Mouse (Mus musculus) forebrain, embryonic 11.5 days (tissue): Measurements from ENCODE around the gene Adora2a. TPM values are rescaled to one million over a fixed set of nuclear protein-coding genes. Genes with fewer than 3 reads are reported as not detected.
"Not testable (repeated sequence)": the region's sequence is repeated elsewhere in the genome, so short reads cannot be mapped to it uniquely, and the experiment has no call there.

ENCODE experiments used
- ATAC-seq: fragments of 200-750 bp; cut with Nextera tagmentation; replicated peaks from 2 replicates; pipeline ENCODE4 v1.8.0; 2017; ENCODE audit warnings: moderate TSS enrichment; ENCODE audit not compliant: low FRiP score
- DNase-seq: peaks from one replicate; pipeline ENCODE4 v3.0.0-alpha.2; 2017; ENCODE audit warnings: low spot score
- H3K27ac ChIP-seq: fragments of 300-500 bp; sonication (generic); 2 replicates; pipeline ENCODE4 v1.5.1; 2014; ENCODE audit warnings: low read depth, low read length
- H3K27me3 ChIP-seq: fragments of 300-500 bp; sonication (generic); 2 replicates; pipeline ENCODE4 v1.6.1; 2014; ENCODE audit warnings: mild to moderate bottlenecking, low read length, mixed read lengths; ENCODE audit not compliant: control insufficient read depth, insufficient read depth
- H3K36me3 ChIP-seq: fragments of 300-500 bp; sonication (generic); 2 replicates; pipeline ENCODE4 v1.6.1; 2014; ENCODE audit warnings: mild to moderate bottlenecking, low read length, moderate library complexity, mixed read lengths; ENCODE audit not compliant: control insufficient read depth, insufficient read depth
- H3K4me1 ChIP-seq: fragments of 300-500 bp; sonication (generic); replicated peaks from 2 replicates; pipeline ENCODE4 v1.6.1; 2014; ENCODE audit warnings: low read length, mixed read lengths; ENCODE audit not compliant: control insufficient read depth, insufficient read depth
- H3K4me2 ChIP-seq: fragments of 300-500 bp; sonication (generic); 2 replicates; pipeline ENCODE4 v1.6.1; 2014; ENCODE audit warnings: low read depth, mild to moderate bottlenecking, low read length, moderate library complexity, mixed read lengths; ENCODE audit not compliant: severe bottlenecking
- H3K4me3 ChIP-seq: fragments of 300-500 bp; sonication (generic); 2 replicates; pipeline ENCODE4 v1.5.1; 2014; ENCODE audit warnings: low read depth, low read length
- H3K9ac ChIP-seq: fragments of 300-500 bp; sonication (generic); 2 replicates; pipeline ENCODE4 v1.6.1; 2014; ENCODE audit warnings: low read length
- H3K9me3 ChIP-seq: fragments of 300-500 bp; sonication (generic); 2 replicates; pipeline ENCODE4 v1.6.1; 2016; ENCODE audit warnings: low read length, mixed read lengths; ENCODE audit not compliant: control insufficient read depth
- WGBS: fragments of 180-500 bp; shearing (Covaris S2); extraction: QIAGEN DNeasy Blood & Tissue Kit; methylation state at CpG from one replicate; pipeline ENCODE4 v1.1.7; 2014; 5-methylcytosine and 5-hydroxymethylcytosine counted together
- polyA plus RNA-seq: library from polyadenylated mRNA; unstranded; fragments of >200 nt; fragmentation: Nextera tagmentation; extraction: Ambion mirVana; gene quantifications from 2 replicates; pipeline ENCODE4 v1.2.1, GENCODE M21; 2014

The Adora2a gene
- polyA plus RNA-seq, 1 experiment from 2014 or later: 2.5 TPM

- ATAC-seq (no peak), DNase-seq (no peak)
- no peaks in the 10 kb centered on the region for H3K27me3 ChIP-seq
- no peaks in the 10 kb centered on the region for H3K4me1 ChIP-seq
- H3K36me3 ChIP-seq: no peaks in the 10 kb centered on the region
- H3K9ac ChIP-seq: no peak overlapping the region
- H3K4me3 ChIP-seq: no peak overlapping the region
- WGBS: 88% methylated on average over 1 of the region's 1 CpGs
- no peak overlapping the region for H3K27ac ChIP-seq
- no peaks in the 10 kb centered on the region for H3K9me3 ChIP-seq
- no peak overlapping the region for H3K4me2 ChIP-seq
Measured at GRCm38 (mm10) chr10:75291338-75291737, 25.3 kb upstream of the Adora2a start.

- WGBS: 95% methylated on average over 8 of the region's 8 CpGs
- not testable (repeated sequence) for DNase-seq, H3K4me3 ChIP-seq, H3K4me1 ChIP-seq, H3K4me2 ChIP-seq, H3K36me3 ChIP-seq, H3K9ac ChIP-seq, H3K27me3 ChIP-seq, H3K9me3 ChIP-seq, ATAC-seq, H3K27ac ChIP-seq
Measured at GRCm38 (mm10) chr10:75292206-75292605, 24.5 kb upstream of the Adora2a start.

- 89% methylated on average over 3 of the region's 3 CpGs for WGBS
- no peak overlapping the region for H3K27ac ChIP-seq
- H3K27me3 ChIP-seq: no peaks in the 10 kb centered on the region
Measured at GRCm38 (mm10) chr10:75293288-75293687, 23.4 kb upstream of the Adora2a start.

GRCm38 (mm10) chr10:75294362-75294761 lies 22.3 kb upstream of the Adora2a start:
- no peak overlapping the region for H3K9ac ChIP-seq
- no peak for ATAC-seq
- 80% methylated on average over 4 of the region's 4 CpGs for WGBS
- no peak overlapping the region for H3K4me2 ChIP-seq
- no peak for DNase-seq
- no peaks in the 10 kb centered on the region for H3K4me1 ChIP-seq
- no peak overlapping the region for H3K27ac ChIP-seq
- no peaks in the 10 kb centered on the region for H3K36me3 ChIP-seq
- H3K4me3 ChIP-seq: no peak overlapping the region
- no peaks in the 10 kb centered on the region for H3K27me3 ChIP-seq
- H3K9me3 ChIP-seq: no peaks in the 10 kb centered on the region

More at GRCm38 (mm10) chr10:75293288-75293687, 23.4 kb upstream of the Adora2a start:
- no peaks in the 10 kb centered on the region for H3K36me3 ChIP-seq
- ATAC-seq: no peak
- no peaks in the 10 kb centered on the region for H3K9me3 ChIP-seq
- H3K4me1 ChIP-seq: no peaks in the 10 kb centered on the region
- DNase-seq: no peak
- no peak overlapping the region for H3K9ac ChIP-seq
- H3K4me2 ChIP-seq: no peak overlapping the region
- H3K4me3 ChIP-seq: no peak overlapping the region

- H3K4me3 ChIP-seq: no peak overlapping the region
- no peak overlapping the region for H3K9ac ChIP-seq
- DNase-seq (peak; percentile 10), ATAC-seq (no peak)
- H3K27me3 ChIP-seq: no peaks in the 10 kb centered on the region
- no peaks in the 10 kb centered on the region for H3K36me3 ChIP-seq
- no peaks in the 10 kb centered on the region for H3K9me3 ChIP-seq
- H3K27ac ChIP-seq: no peak overlapping the region
- WGBS: 82% methylated on average over 4 of the region's 4 CpGs
- no peaks in the 10 kb centered on the region for H3K4me1 ChIP-seq
- H3K4me2 ChIP-seq: no peak overlapping the region
Measured at GRCm38 (mm10) chr10:75294926-75295325, 21.8 kb upstream of the Adora2a start.

GRCm38 (mm10) chr10:75298608-75299007 lies 18.1 kb upstream of the Adora2a start:
- H3K36me3 ChIP-seq: no peaks in the 10 kb centered on the region
- H3K27me3 ChIP-seq: no peaks in the 10 kb centered on the region
- no peak overlapping the region for H3K4me3 ChIP-seq
- WGBS: 91% methylated on average over 5 of the region's 5 CpGs
- no peaks in the 10 kb centered on the region for H3K9me3 ChIP-seq
- no peak overlapping the region for H3K27ac ChIP-seq
- DNase-seq (peak; percentile 2), ATAC-seq (no peak)
- H3K4me1 ChIP-seq: no peaks in the 10 kb centered on the region
- H3K9ac ChIP-seq: no peak overlapping the region
- H3K4me2 ChIP-seq: no peak overlapping the region

GRCm38 (mm10) chr10:75299785-75300418 lies 16.8 kb upstream of the Adora2a start:
- no peaks in the 10 kb centered on the region for H3K9me3 ChIP-seq
- no peaks in the 10 kb centered on the region for H3K27me3 ChIP-seq
- H3K4me1 ChIP-seq: no peaks in the 10 kb centered on the region; the same call in 1 of the 2 replicates
- 95% methylated on average over 5 of the region's 5 CpGs for WGBS
- H3K4me2 ChIP-seq: no peak overlapping the region
- H3K27ac ChIP-seq: no peak overlapping the region
- H3K9ac ChIP-seq: no peak overlapping the region
- peak; percentile 3 for DNase-seq
- ATAC-seq: no peak
- no peak overlapping the region for H3K4me3 ChIP-seq
- H3K36me3 ChIP-seq: no peaks in the 10 kb centered on the region

GRCm38 (mm10) chr10:75301195-75301806 lies 15.4 kb upstream of the Adora2a start:
- Histone ChIP-seq H3K9me3 (no peaks in the 10 kb centered on the region), H3K36me3 (no peaks in the 10 kb centered on the region), H3K9ac (no peak overlapping the region), H3K27ac (no peak overlapping the region), H3K27me3 (no peaks in the 10 kb centered on the region), H3K4me1 (no peaks in the 10 kb centered on the region; the same call in 1 of the 2 replicates), H3K4me2 (no peak overlapping the region), H3K4me3 (no peak overlapping the region)
- ATAC-seq (no peak), DNase-seq (peak; percentile 33)
- WGBS: 93% methylated on average over 12 of the region's 12 CpGs

GRCm38 (mm10) chr10:75301937-75302336 lies 14.7 kb upstream of the Adora2a start:
- no peaks in the 10 kb centered on the region; the same call in 1 of the 2 replicates for H3K4me1 ChIP-seq
- DNase-seq (no peak), ATAC-seq (no peak)
- no peaks in the 10 kb centered on the region for H3K36me3 ChIP-seq
- no peak overlapping the region for H3K9ac ChIP-seq
- H3K27me3 ChIP-seq: no peaks in the 10 kb centered on the region
- H3K4me2 ChIP-seq: no peak overlapping the region
- no peak overlapping the region for H3K27ac ChIP-seq
- H3K9me3 ChIP-seq: no peaks in the 10 kb centered on the region
- WGBS: 92% methylated on average over 4 of the region's 4 CpGs
- H3K4me3 ChIP-seq: no peak overlapping the region
